Mouse (Mus musculus) thymus, postnatal 0 days (tissue): ENCODE measurements around the gene Ptpn14. TPM values are rescaled to one million over a fixed set of nuclear protein-coding genes. Genes with fewer than 3 reads are reported as not detected.
A peak's percentile ranks its signal among the peaks of the same experiment; 100 is the strongest.

ENCODE experiments used
- DNase-seq: peaks from one replicate; pipeline ENCODE4 v3.0.0-alpha.2; 2015; ENCODE audit warnings: low spot score
- polyA plus RNA-seq: library from polyadenylated mRNA; unstranded; fragments of >200 nt; fragmentation: Nextera tagmentation; extraction: Ambion mirVana; gene quantifications from 2 replicates; pipeline ENCODE4 v1.2.1, GENCODE M21; 2015

Ptpn14 gene
- polyA plus RNA-seq, 1 experiment from 2014 or later: 12.3 TPM

DNA sequence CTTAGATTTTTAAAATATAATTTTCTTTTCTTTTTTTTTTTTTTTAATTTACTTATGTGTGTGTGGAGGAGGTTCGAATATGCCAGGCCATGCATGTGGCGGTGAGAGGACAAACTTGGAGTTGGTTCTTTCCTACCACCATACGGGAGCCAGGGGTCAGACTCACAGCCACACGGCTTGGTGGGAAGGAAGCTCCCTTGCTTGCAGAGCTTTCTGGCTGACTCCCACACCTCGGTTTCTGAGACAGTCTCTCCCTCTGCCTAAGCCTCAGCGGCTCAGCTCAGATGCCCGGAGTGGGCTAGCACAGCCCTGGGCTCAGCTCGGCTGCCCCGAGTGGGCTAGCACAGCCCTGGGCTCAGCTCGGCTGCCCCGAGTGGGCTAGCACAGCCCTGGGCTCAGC, 10.5 kb upstream of the Ptpn14 start:
- no peak for DNase-seq

DNA sequence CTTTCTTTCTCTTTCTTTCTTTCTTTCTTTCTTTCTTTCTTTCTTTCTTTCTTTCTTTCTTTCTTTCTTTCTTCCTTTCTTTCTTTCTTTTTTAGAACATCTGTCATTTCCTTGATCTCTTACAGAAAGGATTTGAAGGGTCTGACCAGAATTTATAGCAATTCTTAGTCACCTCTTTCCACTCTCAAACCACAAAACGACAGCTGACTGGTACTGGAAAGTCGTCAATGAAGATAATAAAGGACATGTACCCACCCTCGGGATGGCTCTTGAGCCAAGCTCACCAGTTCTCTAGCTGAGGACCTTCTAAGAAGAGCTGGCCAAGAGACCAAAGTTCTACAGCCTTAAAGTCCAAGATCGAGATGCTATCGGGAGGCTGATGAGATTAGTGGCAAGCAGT, 9.5 kb upstream of the Ptpn14 start:
- no peak for DNase-seq

DNA sequence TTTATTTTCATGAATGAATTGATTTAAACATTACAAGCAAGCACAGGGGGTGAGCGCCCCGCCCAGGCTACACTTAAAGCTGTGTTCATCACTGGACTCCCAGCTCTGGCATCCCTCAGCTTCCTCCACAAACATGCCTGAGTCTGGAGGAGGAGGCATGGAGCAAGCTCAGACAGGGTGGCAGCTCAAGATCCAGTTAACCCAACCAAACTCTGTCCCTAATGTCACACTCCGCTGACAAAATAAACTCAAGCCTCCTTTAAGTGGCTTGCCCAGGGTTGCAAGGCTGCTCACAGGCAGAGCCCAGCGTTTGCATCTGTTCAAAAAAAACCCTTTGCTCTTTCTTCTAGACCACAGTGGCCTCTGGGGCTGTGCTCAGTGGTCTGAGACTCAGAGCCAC, 1.9 kb upstream of the Ptpn14 start:
- no peak for DNase-seq

DNA sequence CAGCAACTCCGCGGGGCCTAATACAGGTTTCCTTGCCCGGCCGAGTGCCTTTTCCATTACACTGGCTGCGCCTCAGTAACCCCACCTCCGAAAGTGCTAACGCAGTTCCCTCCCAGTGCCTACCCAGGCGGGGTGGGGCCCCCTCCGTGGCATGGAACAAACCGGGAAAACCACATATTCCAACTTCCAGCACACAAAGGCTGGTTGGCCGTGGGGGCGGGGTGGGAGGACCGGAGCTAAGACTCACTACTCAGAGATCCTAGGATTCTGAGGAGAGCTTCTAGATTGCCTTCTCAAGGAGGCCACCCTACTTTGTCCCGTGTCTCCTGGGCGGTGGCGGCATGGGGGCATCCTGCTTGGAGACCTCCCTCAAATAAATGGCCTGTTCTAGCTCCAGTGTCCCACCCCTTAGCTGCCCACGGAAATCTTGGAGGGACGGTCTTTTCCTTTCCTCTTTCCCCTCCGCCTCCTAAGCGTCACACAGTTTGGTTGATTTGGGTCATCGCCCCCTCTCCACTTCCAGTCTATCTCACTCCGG, 653 bp upstream of the Ptpn14 start:
- no peak for DNase-seq

DNA sequence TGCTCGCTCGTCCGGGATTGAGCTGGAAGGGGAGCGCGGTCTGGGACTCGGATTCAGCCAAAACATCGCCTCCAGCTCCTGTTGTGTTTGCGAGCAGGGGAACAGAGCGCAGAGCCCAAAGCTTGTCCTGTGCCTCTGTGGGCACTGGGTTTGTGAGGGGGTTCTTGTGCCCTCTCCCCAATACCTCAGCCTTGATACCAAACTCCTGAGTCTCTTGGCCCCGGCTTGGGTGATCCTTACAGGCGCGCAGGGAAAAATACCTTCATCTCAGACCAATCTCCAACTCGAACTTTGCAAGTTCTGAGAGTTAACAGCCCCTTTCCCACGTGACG, 682 bp downstream of the Ptpn14 start:
- DNase-seq: peak; percentile 46

DNA sequence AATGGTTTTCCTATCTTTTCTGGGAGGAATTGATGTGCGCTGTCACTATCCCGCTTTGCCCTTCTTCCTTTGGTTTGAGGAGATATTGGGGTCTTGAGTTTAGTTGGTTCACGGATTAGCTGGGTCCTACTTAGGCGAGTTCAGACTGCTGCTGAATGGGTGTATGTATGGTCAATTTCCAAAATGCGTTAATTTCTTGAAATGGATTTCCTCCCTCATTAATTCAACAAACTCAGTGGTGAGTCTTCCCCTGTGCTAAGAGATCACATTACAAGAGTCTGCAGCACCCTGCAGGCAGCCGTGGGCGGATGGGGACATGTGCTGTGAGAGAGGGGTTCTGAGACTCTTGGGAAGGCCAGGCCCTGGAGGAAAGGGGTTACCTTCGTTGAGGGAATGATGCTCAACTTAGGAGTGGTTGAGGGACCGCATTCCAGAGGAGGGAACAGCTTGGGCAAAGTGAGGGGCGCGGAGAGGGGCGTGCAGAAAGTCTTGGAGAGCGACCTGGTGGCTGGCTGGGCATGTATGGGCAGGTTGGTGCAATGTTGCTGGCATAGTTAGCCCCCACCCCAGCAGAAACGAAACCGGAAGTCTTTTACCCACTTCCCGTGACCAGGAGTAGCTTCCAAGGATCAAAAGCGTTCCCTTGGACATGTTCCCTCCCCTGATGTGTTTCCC, 1.2 kb downstream of the Ptpn14 start:
- DNase-seq: peak; percentile 33

DNA sequence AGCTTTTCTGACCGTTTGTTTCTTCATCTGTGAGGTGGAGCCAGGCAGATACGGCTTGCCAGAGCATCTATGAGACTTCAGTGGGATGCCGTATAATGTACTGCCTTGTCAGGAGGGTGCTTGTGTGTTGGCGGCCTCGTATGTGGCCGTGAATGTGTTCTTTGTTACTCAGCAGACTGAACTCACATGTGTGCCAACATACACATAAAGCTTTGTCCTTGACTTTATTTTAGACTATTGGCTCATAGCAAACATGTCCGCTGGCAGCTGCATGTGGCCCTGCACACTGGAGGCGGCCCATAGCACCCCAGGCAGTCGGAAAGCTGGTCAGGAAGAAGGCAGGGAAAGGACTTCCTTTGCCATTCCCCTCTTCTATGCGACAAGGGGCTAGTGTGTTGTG, 3.6 kb downstream of the Ptpn14 start:
- DNase-seq: no peak

DNA sequence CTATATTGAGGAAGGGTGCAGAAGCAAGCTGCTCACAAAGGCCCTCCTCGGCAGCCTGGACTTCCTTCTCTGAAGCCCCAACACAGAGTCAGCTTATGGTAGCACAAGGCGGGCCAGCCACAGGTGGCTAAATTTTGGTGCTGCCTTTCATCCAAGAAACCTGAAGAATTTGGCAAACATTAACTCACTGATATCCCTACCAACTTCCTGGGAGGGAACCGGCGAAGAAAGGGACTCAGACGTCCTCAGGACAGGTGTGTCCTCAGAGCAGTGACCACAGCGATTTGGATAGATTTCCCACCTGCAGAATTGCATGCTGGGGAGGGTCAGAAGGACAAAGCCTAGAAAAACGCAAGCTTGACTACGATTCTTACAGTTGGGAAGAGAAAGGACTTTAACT, 4.1 kb downstream of the Ptpn14 start:
- DNase-seq: no peak

DNA sequence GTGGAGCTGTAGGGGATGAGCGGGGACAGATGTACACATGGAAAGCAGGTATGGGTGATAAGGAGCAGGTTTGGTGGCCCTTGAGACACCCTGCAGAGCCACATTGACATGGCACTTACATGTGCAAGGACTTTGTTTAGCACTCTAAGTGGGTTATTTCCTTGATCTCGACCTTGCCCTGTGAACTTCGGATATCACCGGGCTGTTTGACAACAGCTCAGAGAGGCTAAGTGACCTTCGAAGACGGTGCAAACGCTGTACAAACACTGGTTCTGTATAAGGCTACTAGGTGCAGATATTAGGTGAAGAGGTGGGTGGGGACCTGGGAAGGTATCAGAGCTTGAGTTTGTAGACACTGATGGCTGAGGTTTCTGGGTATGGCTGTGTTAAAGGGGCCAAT, 12.0 kb downstream of the Ptpn14 start:
- DNase-seq: no peak

DNA sequence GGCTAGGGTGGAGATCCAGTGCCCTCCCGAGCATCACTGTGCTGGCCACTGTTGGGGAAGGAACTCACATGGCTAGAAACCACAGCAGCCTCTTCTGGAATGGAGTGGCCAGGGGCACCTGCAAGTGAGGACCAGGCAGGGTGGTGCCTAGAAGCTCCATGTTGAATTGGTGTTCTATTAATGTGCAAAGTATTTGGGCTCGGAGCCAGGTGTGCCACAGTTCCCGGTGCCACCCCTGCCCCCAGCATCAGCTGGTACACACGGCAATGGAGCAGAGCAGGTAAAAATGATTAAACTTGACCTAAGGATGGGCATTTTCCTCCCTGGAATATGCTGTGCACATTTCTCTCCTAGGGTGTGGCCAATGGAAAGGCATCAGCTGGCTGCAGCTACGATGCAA, 14.0 kb downstream of the Ptpn14 start:
- DNase-seq: no peak

DNA sequence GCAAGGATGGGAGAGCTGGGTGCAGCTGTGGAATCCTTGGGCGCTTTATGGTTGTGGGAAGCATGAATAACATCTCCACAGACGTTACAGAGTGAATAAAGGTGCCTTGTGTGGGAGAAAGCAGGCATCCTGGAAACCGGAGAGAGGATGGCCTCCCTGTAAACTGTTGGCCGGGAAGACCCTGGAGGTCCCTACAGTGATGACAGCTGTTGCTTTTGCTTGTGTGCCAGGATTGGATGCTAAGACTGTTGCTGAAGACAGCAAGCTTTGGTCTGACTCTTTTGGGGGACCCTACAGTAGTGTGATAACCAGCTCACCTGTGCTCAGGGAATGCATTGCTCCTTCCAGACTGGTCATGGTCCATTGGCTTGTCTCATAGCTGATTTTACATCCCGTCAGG, 15.1 kb downstream of the Ptpn14 start:
- DNase-seq: no peak

DNA sequence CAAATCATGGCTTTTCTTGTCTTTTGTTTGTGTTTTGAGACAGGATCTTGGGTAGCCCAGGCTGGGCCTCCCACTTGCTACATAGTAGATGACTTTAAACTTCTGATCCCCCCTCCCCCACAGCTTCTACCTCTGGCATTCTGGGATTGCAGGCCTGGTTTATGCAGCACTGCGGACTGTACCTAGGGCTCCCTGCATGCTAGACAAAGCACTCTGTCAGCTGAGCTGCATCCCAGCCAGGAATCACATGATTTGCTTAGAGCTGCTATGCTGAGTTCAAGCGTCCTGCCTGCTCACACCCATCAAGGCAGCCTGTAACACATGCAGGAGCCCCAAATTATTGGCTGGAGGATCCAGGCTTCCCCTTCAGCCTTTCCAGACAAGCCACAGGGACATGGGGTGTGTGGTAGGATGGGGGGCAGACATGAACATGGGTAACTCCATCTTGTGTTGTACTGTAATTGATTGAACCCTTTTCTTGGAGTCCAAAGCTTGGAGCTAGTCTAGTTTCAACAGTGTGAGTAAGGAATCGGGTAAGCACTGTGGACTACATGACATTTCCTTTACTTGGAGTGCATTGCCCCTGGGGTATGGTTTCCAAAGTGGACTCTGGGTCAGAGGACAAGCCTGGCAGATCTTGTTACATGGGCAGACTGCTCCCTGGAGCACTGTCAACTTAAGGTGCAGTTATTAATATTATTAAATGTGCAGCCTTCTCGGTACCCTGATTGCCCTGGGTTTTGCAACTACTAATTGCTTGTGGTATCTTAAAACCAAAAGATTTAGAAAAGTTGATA, 17.0 kb downstream of the Ptpn14 start:
- no peak for DNase-seq

DNA sequence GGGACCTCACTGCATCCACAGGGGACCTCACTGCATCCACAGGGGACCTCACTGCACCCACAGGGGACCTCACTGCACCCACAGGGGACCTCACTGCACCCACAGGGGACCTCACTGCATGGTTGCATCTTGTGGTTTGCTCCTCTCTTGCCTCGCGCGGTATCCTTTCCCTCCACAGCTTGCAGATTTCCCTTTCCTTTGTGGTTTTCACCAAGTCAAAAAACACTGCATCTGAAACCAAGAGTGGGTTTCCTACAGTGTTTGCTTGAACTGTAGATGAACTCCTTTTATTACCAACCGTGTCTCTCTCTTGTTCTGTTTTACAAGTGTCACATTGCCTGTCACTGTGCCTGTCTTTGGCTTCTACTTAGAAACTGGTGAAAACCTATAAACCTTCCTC, 18.5 kb downstream of the Ptpn14 start:
- peak; percentile 67 for DNase-seq

DNA sequence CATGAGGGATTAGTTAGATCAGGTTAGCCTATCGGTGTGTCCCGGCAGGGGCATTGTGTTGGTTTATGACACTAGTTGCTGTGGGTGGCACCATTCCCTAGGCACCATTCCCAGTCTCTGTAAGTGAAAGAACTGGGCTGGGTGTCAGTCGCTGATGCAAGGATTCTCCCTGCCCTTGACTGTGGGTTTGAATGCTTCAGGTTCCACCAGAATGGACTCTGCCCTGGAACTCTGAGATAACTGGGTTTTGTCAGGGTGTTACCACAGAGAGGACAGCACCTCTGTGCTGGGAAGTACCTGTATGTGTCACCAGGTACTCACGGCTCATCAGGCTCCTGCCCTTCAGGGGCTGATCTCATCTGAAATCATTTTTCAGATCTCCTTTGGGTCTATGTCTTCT, 21.7 kb downstream of the Ptpn14 start:
- no peak for DNase-seq

DNA sequence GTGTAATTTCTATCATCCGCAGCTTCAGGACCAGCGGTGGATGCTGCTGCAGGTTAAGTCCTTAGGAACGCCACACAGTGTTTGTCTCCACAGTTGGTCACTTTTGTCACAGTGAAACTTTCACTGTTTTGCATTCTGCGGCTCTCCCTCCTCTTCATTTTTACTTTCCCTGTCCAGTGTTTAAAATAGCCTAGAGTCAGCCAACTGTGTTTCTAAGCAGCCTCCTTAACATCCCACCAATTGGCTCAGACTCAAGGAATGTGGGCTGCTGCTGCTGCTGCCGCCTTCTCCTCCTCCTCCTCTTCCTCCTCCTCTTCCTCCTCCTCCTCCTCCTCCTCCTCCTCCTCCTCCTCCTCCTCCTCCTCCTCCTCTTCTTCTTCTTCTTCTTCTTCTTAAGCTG, 22.2 kb downstream of the Ptpn14 start:
- no peak for DNase-seq

DNA sequence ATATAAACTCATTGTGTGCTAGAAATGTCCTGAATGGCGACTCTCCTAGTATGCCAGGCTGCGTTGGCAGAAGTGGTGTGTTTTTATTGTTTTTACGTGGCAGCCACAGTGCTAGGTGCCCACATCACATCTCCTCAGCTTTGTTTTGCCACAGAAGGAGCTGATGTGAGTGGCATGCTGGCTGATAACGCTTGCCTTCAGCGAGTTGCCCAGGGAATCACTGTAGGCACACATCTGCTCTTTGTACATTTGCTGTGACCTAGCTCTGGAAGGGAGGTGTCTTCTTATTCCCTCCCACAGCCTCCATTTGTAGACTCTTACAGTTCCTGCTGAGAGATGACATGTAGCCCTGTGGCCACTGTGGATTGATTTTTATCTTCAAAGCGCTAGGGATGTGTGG, 24.2 kb downstream of the Ptpn14 start:
- DNase-seq: peak; percentile 16

DNA sequence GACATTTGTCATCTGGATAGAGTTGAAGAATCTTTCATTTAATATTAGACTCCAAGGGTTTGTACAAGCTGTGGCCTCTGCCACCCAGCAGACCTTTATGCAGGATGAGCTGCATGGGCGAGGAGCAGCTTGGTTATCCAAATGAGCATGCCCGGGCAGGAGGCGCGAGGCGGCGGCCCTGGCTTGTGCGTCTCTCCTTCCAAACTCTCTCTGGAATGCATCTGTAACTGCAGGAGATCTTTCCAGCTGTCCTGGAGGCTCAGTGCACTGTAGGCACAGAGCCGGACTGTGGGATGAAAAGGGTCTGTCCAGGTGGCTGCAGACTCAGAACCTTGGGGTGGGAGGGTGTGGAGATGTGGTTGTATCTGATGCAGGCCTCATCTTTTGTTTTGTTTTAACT, 27.0 kb downstream of the Ptpn14 start:
- no peak for DNase-seq

DNA sequence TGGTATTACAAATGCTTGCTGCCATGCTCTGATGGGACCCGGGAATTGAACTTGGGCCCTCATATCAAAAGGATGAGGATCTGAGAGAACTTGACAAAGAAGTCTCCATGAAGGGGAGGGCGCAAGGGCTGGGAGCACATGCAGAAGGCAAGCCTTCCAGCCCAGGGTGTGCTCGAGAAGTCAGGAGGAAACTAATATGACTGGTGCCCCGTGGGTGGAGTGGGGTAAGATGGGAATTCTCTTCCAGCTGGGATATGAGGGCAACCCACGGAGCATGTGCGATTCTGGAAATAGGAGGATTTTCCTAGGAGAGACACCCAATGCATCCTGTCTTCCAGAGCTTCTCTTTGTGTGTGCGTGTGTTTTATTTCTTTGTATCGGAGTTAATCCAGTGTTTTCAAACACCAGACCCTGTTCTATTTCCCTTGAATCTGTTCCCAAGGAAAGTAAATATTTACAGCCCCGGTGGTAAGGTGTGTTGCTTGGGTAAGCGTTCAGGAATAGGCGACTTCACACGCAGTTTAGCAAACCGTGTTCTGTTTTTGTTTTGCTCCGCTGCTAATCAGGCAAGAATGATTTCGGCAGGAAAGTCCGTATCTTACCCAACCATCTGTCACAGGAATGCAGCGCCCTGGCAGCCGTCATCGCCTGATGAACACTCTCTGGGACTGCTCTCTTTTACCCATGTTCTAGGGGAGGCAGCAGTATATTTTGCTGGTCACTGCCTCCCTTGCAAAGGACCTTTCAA, 28.4 kb downstream of the Ptpn14 start:
- DNase-seq: no peak

DNA sequence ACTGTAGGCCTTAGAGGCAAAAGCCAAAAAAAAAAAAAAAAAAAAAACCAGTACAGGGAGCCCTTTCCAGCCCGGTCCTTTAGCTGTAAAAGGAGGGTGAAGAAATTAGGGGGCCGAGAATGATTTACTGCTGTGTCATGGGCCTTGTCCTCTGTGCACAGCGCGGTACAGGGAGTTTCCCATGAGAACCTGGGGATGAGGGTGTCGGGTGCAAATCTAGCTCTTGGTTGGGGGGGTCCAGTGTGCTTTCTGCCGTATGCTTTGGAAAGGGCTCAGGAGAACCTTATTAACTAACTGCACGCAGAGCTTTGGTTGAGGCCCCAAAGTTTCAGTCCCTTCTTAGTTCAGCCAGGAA, 29.0 kb downstream of the Ptpn14 start:
- DNase-seq: no peak

DNA sequence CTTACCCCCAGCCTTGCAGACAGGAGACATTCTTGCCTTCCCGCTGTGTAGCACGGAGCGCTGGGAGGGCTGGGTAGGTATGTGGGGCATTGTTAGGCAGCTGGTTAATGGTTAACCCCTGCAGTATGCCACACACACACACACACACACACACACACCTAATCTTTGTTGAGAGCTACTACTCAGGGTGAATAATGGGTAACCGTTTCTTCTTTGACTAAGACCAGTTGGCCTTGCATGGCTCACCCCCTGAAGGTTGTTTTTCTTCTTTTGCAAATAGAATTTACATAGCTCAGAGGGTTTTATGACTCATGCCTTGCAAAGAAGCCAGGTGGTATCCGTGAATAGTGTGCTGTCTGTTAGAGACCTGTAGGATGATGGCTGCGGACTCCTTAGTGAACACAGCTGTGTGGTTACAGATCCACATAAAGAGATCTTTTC, 33.5 kb downstream of the Ptpn14 start:
- no peak for DNase-seq

DNA sequence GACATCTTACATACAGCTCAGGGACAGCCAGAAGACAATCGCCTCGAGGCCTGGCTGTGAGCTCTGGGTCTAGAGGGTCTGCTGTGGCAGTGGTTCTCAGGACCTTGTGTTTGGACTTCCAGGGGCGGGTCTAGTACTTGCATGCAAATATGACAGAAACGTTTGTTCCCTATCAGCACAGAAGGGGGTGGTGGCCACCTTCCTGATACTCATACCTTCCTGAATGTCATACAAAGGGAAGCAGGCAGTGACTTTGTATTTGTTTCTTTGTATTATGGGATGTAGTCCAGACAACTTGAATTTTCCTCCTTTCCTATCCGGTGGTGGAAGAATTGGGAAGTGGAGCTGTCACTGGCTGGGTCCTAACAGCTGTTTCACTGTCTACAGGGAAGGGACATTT, 36.2 kb downstream of the Ptpn14 start:
- DNase-seq: no peak

DNA sequence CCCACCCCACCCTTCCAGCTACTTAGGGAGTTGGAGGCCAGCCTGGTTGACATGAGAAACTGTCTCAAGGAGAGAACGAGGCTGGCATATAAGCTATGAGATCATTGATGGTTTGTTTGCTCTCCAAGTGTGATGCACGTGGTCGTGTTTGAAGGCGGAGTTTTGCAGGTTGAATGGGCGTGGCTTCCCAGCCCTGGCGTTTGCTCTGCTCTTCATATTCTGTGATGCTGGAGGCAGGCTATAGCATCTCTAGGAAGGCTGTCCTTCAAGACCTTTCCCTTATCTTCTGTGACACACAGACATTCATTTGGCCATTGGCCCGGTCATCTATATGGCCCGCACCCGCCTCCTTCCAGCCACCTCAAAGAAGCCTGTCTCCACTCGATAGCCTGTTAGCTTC, 39.1 kb downstream of the Ptpn14 start:
- peak; percentile 36 for DNase-seq
